Mouse (Mus musculus) thymus, postnatal 4 days (tissue): ENCODE measurements around the gene Inpp5e.
"Not testable (repeated sequence)": the region's sequence is repeated elsewhere in the genome, so short reads cannot be mapped to it uniquely, and the experiment has no call there.

Experiments used
- DNase-seq: peaks from one replicate; pipeline ENCODE4 v3.0.0; 2021

Gene Inpp5e

DNA sequence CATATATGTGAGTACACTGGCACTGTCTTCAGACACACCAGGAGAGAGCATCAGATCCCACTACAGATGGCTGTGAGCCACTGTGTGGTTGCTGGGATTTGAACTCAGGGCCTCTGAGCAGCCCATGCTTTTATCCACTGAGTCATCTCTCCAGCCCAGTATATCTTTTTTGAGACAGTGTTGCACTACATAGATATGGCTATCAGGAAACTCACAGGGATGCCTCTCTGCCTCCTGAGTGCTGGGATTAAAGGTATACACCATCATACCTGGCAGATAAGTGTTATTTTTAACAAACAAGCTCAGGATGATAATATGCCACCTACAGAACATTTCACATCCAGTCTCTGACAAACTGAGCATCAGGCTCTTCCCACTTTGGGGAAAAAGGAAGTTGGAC lies 8.1 kb upstream of the Inpp5e start:
- no peak for DNase-seq

DNA sequence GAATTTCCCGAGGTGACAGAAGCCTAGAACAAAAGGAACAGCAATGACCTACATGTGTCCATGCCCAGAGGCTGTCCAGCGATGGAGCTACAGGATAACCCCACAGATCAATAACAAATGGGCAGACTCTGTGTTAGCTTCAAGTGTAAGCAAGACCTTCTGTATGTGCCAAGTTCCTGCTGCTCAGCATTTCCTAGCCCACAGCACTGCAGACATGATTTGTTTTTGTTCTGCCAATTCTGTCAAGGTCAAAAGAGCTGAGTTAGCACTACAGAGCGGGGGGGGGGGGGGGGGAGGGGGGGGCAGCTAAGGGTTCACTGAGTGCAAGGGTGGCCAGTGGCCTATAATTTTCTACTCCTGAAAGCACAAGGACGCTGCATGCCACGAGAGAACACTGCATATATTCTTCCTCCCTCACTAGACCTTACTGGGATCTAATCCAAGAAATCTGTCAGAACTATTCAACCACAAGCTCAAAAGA lies 2.0 kb upstream of the Inpp5e start:
- DNase-seq, result no peak

DNA sequence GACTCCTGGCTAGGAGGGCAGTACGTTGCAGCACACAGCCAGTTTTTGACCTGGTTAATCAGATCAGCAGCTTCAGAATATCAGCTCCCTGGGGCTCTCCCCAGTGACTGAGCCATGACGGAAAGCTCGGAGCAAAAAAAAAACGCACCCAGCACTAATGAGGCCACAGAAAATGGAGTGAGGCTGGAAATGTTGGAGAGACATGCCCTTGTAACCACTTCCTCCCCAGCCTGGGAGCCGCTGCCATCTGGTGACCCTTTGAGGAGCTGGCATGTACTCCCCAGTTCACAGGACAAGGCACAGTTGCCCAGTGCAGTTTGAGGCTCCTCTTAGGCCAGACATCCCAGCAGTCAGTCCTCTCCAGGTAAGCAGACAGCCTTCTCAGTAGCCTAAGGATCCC lies 1.1 kb upstream of the Inpp5e start:
- peak; percentile 45 for DNase-seq

DNA sequence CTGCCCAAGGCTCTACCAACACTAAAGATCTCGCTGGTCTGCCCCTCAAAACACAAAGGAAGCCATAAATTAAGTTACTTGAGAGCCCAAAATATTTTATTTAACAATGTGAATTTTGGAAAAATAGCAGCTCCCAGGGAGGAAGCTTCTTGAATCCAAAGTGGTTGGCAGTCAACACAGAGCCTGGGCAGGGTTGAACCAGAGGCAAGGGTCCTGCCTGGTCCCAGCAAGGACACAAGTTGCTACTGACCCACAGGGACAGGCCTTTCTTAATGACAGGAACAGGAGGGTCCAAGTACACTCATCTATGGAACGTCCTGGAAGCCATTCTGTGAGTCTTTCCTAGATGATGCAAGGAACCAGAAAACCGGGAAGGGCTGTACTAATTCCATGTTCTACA lies 359 bp upstream of the Inpp5e start:
- no peak for DNase-seq

DNA sequence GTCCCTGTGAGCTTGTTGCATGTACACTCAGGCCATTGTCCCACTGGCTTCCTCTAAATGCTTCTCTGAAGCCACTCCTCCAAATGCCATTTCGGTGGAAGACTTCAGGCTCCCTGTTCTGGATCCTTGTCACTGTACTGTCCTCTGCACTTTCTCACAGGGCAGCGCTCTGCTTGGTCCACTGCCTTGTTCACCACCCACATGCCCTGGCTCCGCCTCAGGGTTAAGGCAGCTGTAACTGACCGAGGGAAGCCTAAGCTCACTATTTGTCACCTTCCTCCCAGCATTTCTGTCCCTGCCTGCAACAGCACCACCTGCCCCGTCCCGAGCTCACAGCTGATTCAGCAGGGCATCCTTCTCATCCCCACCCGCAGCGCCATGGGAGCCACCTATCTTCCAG lies 5.7 kb downstream of the Inpp5e start:
- DNase-seq, result no peak

DNA sequence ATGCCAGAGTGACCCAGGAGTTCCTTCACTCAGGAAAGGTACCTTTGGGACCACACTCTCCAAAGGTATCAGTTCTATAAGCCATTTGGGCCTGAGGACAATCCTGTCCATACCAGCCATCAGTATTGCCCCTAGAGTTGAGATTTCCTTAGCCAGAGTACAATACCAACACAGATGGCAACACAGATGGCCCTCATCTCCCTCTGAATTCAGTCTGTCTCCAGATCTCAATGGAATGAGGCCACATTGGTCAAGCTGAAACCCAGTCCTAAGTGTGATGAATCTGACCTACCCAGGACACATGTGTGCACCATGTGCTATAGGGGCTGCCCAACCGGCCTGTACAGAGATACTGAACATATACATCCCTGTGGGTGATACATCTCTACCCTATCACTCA lies 6.7 kb downstream of the Inpp5e start:
- no peak for DNase-seq

DNA sequence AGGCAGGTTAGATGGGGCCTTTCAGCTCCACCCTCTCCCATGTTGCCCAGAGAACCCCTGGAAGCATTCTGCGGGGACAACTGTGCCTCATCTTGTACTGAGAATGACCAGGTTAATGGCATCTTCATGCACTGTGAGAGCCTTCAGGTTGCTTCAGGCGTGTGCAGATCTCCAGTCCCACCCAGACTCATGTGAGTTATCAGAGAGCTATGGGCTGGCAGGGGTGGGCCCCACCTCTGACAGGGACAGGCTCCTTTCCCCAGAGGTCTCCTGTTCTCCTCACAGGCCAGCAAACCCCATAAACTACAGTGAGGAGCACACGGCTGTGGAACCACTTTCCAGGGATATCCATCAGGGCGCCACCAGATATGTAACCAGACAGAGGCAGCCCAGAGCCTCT lies 8.0 kb downstream of the Inpp5e start:
- DNase-seq, result no peak

DNA sequence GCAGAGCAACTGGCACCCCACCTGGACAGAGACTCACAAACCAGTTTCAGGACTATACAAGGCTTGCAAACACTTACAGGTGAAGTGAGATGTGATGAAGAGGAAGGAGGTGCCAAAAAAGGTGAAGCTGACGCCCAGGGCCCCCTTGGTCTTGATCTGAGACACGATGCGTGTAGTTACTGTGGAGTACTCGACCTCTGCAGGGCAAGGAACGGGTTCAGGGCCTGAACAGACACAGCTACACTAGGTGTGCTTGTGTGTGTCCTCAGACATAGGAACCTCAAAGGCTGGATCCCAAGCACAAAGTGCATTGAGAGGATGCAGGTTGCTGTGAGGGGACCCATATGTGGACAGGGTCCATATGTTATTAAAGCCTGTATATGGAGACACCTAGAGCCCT lies 8.7 kb downstream of the Inpp5e start:
- no peak for DNase-seq

DNA sequence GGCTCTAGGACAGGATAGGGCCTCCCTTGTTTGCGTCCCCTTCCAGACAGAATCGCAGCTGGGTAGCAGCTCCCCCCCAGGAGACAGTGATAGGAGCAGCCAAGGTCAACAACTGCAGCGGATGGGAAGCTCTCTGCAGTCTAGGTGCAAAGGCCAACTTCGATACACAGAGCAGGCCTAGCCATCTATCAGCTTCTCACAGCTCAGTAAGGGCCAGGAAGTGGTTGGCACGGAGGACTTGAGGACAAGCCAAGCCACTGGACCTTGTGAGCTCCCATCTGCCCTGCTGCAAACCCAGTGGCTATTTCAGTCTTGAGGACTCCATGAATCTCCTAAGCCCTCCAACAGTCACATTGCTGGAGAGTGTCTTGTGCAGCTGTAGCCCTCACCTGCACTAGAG lies 9.4 kb downstream of the Inpp5e start:
- no peak for DNase-seq

DNA sequence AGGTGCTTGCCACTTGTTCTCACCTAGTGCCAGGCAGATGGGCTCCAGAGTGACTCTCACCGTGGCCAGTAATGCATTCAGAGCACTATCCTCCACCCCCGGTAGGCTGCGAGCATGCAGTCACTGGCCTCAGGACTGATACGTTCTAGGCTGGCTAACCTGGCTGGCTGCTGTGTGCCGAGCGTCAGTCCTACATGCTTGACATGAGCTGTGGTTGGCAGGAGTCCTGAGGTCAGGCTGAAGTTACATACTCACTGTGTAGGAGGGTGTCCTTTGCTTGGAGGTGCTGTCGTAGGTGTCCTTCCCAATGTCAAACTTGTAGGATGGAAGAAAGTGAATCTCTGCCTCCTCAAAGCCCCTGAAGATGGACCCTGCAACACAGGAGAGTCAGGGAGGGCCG lies 10.0 kb downstream of the Inpp5e start:
- DNase-seq, result no peak

DNA sequence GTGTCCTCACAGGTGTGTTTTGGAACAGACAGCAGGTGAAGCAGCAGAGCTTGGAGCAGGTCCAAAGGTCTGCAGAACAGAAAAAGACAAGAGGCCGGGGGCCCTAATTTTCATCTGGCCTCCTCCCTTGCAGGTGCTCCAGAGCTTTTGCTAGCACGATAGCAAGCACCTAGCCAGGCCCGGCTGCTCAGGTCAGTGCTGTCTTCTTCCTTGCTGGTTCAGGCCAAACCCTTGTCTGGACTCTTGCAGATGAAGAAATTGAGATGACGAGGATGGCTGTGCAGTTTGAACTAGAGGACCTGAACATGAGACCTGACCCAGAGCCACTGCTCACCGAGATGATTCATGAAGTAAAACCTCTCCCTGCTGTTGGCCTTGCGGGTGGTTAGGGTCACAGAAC lies 17.4 kb downstream of the Inpp5e start:
- DNase-seq, result no peak

DNA sequence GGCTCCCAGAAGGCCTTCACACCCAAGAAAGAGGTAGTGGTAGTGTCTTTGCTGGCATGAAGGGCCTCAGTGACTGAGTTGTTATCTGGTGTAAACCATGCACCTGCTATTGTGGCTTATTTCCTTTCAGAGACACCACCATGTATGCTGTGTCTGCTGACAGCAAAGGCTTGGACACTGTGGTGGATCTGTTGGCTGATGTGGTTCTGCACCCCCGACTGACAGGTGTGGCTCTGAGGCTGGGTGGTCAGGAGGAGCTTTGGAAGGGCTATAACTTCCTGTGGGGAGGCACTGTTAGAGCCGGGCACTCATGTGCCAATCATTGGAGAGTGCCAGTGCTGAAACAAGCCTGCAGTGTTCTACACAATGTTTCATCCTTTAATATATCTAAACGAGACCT lies 18.0 kb downstream of the Inpp5e start:
- DNase-seq, result no peak

DNA sequence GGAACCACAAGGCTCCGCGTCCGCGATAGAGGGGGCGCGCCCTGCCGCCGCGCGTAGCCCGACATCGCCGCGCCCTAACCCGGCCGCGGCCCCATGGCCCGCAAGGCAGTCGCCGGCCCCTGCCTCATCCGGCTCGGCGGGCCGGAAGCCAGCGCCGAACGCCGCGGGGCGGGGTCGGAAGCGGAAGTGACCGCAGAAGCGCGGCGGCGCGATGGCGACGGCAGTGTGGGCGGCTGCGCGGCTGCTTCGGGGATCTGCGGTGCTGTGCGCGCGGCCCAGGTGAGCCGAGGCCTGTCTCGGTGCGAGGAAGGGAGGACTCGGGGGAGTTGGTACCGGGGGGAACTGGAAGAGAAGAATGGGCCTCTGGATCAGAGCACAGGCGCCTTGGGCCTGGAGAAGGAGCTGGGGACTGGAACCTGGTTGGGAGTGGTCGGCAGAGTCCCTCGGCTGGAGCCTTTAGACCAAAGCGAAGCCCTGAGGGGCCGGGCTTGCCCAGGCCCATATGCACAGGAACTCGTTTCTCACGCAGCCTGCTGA lies 19.8 kb downstream of the Inpp5e start, which contains the start of the genes Entr1 and Pmpca:
Gene Entr1, minus strand, starts transcription at position 163 of the 537 bp plus-strand sequence.
Gene Pmpca, plus strand, starts transcription at position 186 of the 537 bp plus-strand sequence.
- peak; percentile 93 for DNase-seq

DNA sequence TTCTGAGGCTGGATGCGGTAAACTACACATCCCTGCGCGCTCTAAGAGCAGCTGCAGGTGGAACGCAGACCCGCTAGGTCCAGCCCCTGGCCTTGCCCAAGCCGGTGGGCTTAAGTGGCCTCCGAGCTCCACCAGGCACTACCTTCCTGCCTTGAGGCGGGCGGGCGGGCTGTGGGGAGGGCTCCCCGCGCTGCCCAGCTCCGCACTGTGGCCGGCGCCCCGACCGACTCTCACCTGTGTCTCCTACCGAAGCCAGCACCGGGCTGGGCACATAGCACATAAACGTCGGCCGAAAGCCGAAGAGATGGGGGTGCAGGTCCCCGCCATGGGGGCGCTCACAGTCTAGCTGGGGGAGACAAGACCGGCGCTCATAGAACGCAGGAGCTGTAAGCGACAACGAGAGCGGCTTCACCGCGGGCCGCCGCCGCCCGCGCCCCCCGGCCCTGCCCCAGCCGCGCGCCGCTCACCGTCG lies 20.3 kb downstream of the Inpp5e start:
- DNase-seq, result no peak

DNA sequence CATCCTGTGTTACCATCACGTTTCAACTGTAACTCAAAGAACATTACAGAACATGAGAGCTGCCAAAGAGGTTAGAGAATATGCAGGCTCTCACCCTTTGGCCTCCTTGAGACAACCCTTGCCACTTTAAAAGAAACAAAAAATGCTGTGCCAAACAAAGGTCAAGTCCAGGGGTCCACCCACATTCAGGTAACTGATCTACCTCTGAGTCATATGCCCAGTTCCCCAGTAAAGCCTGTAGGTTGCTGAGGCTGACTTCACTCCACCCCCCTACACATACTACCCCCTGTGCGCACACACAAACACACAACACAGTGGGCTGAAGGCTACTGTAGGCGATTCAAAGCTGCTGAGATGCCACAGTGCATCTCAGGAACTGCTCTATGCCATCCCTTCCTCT lies 21.3 kb downstream of the Inpp5e start:
- peak; percentile 8 for DNase-seq

DNA sequence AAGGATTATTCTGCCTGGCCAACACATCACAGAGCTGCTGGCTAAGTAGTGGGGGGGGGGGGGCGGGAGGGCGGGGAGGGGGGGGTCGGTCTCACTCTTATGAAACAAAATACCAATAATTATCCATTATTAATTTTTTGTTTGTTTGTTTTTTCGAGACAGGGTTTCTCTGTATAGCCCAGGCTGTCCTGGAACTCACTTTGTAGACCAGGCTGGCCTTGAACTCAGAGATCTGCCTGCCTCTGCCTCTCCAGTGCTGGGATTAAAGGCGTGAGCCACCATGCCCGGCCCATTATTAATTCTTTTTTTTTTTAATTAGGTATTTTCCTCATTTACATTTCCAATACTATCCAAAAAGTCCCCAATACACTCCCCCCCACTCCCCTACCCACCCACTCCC lies 28.1 kb downstream of the Inpp5e start:
- DNase-seq, result not testable (repeated sequence)

DNA sequence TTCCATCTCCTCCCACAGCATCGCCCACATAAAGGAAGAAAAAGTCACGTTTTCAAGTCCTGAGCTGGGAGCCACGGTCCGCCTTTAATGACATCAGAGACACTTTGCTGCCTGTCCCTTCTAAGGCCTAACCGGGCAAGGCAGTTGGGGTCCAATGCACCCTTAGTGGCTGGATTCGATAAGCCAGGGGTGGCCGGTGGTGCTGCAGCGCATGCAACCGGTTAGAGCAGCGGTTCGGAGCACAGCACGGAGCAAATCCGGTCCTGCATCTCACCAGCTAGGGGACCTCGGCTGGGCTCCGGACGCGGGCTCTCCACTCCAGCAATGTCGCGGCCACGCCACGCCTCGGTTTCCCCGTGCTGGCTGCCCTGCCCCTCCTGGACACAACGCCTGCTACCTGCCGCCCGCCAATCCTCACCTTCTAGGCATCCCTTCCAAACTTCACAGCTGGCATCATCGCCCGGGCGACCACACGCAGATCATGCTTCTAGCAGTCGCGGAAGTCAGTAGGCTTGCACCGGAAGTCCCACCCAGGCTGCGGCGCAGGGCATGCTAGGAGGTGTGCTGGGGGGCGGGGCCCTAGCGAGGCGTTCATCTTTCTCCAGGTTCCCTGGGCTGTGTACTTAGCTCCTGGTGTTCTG lies 28.8 kb downstream of the Inpp5e start, which contains the start of gene Snapc4:
Gene Snapc4, minus strand, starts transcription at position 523 of the 641 bp plus-strand sequence.
- peak; percentile 91 for DNase-seq

DNA sequence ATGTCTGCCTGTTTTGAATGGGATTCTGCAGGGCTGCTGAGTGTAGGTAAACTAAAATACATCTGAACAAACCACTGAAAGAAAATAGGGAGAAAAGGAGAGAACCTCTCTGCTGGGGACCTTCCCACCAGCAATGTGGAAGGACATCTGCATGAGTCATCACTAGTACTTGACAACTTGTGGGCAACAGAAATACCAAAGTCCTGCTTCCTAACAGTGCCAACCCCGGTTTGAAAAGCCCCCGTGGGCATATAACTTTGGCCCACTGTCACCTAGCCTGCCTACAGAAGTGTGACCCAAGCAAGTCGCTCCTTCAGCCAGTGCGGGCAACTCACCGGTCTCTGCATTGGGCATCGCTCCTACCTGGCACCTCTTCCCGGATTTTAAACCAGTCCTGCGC lies 36.6 kb downstream of the Inpp5e start:
- no peak for DNase-seq

DNA sequence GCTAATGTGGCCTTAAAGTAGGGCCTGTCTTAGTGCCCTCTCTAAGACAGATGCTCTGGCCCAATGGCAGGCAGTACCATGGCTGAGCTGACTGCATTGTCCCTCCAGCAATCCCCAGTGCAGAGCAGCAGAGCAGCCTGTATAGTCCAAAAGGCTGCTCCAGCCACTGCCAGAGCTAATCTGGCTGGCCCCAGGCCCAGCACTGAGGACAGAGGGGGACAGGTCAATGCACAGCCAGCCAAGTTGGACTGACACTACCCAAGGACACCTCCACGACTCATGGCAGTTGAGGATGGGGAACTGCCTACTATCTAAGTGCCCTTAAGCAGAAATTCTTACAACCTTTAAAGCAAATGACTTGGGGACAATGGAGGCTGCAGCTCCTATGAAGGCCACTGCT lies 40.4 kb downstream of the Inpp5e start:
- no peak for DNase-seq

DNA sequence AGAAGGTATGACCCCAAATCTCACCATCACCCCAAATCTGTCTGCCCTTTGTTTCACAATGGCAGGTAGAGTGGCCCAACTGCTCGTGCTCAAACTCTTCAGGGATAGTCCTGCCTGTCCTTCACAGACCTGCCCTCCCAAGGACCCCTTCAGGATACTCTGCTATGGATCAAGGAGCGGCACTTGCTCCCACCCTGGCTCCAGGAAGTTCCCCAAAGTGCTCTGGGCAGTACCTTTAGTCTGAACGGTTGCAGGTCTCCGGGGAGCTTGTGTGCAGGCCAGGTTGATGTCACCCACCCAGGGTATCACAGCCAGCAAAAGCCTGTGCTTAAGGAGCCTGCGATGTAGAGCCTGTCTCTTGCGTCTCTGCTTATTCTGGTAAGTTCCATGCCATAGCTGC lies 41.1 kb downstream of the Inpp5e start:
- no peak for DNase-seq

DNA sequence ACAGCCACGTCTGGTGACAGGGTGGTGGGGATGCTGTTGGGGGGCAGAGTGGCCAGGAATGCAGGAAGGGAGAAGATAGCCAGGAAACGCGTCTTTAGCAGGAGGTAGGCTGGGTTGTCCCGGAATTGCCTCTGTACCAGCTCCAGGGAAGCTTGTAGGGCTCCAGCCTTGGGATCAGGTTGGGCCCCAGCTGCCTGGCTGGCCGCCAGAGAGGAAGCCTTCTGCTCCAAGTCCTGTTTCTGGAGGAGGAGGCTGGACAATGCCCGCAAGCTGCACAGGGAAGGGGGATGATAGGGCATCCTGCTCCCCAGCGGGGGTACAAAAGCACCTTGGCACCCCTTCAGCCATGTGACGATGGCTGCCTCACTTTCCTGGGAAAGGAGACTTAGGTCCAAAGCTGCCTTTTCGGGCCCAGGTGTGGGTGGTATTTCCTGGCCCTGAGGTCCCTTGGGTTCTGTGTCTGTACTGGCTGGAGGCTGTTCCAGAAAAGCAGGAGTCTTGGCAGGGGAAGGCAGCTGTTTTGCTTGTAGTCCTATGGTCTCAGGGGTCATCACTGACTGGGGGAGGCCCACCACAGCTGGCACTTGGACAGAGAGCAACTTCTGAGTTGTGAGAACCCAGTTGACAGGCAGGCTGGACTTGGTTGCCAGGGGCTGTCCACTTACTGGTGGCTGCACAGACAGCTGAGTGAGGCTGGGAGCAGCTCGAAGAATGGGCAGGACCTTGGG lies 44.1 kb downstream of the Inpp5e start:
- peak; percentile 9 for DNase-seq

DNA sequence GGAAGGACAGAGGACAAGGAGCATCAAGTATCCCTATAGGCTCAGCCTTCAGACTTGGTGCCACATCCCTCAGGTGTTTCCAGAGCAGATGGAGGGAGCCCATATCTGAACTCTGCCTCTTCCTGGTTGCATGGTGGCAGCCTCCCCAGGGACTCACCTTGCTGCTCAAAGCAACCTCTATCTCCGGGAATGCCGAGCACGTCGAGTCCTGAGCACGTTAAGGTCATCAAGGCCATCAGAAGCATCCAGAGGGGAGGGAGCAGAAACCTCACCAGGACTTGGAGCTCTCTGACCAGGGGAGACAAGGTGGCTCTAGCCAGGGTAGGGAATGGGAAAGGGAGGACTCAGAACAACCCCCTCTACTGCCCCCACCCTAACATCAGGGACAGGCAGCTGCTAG lies 45.5 kb downstream of the Inpp5e start:
- DNase-seq, result no peak

DNA sequence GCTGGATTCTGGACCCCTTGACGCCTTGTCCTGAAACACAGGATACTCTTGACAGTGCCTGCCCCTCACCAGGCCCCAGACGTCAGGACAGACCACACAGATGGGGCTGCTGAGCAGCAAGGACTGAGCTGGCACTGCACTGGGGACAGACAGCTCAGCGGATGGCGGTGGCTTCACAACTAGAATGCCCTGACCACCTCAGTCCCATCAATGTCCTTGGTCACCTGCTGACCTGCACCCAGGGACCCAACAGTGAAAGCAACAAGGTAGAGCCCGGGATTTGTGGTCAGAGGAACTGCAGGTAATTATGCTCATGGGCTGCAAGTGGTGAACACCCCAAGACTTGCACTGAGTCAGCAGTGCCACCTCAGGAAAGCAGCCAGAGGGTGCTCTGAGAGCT lies 46.0 kb downstream of the Inpp5e start:
- no peak for DNase-seq

DNA sequence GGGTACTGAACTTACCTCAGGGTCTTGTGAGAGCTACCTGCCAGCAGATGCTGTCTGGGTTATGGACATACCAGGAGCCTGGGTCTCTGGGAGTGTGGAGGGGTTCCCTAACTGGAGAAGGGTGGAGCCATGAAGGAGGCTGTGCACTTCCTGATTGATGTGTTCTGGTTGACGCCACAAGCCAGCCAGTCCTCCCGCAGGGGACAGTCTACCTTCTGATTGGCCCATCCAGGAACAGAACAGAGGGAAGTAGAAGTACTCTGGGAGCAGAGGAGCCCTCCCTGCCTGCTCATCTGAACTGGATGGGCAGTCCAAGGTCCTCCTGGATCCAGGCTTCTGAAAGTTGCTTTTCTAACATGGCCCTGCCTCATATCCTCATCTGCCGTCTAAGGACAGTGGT lies 48.2 kb downstream of the Inpp5e start, which contains the start of gene Card9:
Gene Card9, minus strand, starts transcription at position 147 of the 400 bp plus-strand sequence.
- peak; percentile 6 for DNase-seq
